Comparison of ENCODE assay signal across 30 mouse cellular contexts in genomic region chr12:80631790-80632189, GRCm38 (mm10).
"Had no signal": no experiment of that assay in that cellular context is flagged by ENCODE, and none has a peak within 500 bp of the region (broad histone marks: within the 10 kb centered on the region; RNA-seq: fewer than 3 reads in every experiment).

No protein-coding gene starts in this region.

- H3K9ac ChIP-seq: heart, embryonic 12.5 days; heart, embryonic 13.5 days; heart, embryonic 15.5 days; hindbrain, embryonic 12.5 days; hindbrain, embryonic 13.5 days; hindbrain, embryonic 14.5 days; hindbrain, embryonic 15.5 days; kidney, embryonic 15.5 days had no signal

- DNase-seq: heart, postnatal 10 days; heart, postnatal 14 days; heart, postnatal 4 days; kidney, adult 18-20 months; kidney, adult 2 months; kidney, adult 8-10 months; kidney, adult 9 months; kidney, postnatal 10 days; kidney, postnatal 36 days; layer of hippocampus, adult 9-11 months; layer of hippocampus, postnatal 36 days had no signal

- H3K4me2 ChIP-seq: heart, embryonic 11.5 days; heart, embryonic 12.5 days; heart, embryonic 13.5 days; heart, embryonic 15.5 days; hindbrain, embryonic 12.5 days; hindbrain, embryonic 13.5 days; hindbrain, embryonic 14.5 days; hindbrain, embryonic 15.5 days; kidney, embryonic 15.5 days had no signal

- H3K9me3 ChIP-seq: heart, embryonic 10.5 days; heart, embryonic 12.5 days; heart, embryonic 13.5 days; heart, embryonic 15.5 days; hindbrain, embryonic 10.5 days; hindbrain, embryonic 12.5 days; hindbrain, embryonic 13.5 days; hindbrain, embryonic 15.5 days; kidney, embryonic 15.5 days had no signal

- H3K4me1 ChIP-seq: heart, embryonic 13.5 days; heart, embryonic 15.5 days; hindbrain, embryonic 13.5 days; hindbrain, embryonic 15.5 days; kidney, embryonic 15.5 days had no signal

- H3K4me3 ChIP-seq: heart, embryonic 10.5 days; heart, embryonic 12.5 days; heart, embryonic 13.5 days; heart, embryonic 15.5 days; hindbrain, embryonic 10.5 days; hindbrain, embryonic 12.5 days; hindbrain, embryonic 13.5 days; hindbrain, embryonic 15.5 days; kidney, embryonic 15.5 days; layer of hippocampus, adult 2 months; left cerebral cortex, adult 2 months had no signal

- ATAC-seq: hindbrain, embryonic 16.5 days; hindbrain, postnatal 0 days; inflammation-experienced regulatory T-cells, adult 6 months; intestine, embryonic 16.5 days; intestine, postnatal 0 days had no signal

- H3K27me3 ChIP-seq: heart, embryonic 12.5 days; heart, embryonic 13.5 days; heart, embryonic 15.5 days; hindbrain, embryonic 12.5 days; hindbrain, embryonic 13.5 days; hindbrain, embryonic 15.5 days; kidney, embryonic 15.5 days had no signal

- H3K27ac ChIP-seq: heart, embryonic 10.5 days; heart, embryonic 13.5 days; heart, embryonic 15.5 days; hindbrain, embryonic 10.5 days; hindbrain, embryonic 12.5 days; hindbrain, embryonic 13.5 days; hindbrain, embryonic 14.5 days; hindbrain, embryonic 15.5 days; hindbrain, postnatal 0 days; kidney, embryonic 15.5 days; kidney, postnatal 0 days; layer of hippocampus, adult 2 months; left cerebral cortex, adult 2 months had no signal
